Mouse (Mus musculus) MEL (cell line): ENCODE measurements around the gene Stx6. TPM values are rescaled to one million over a fixed set of nuclear protein-coding genes. Genes with fewer than 3 reads are reported as not detected.

Source experiments
- DNase-seq: peaks from one replicate; pipeline ENCODE4 v3.0.0; 2011; ENCODE audit warnings: low read depth, low spot score
- H3K27ac ChIP-seq: 2 replicates; pipeline ENCODE4 v1.5.1; 2012; ENCODE audit warnings: low read depth, mild to moderate bottlenecking, control low read depth, low read length, moderate library complexity; ENCODE audit not compliant: control insufficient read depth
- H3K27me3 ChIP-seq, 2 experiments: fragments of 150-350 bp in 1 of 2; sonication (generic) in 1 of 2; 2 replicates each; pipeline ENCODE4 v1.6.1; 2012; ENCODE audit warnings: low read length in 2 of 2, mild to moderate bottlenecking in 2 of 2, improper control_type of control experiment in 1 of 2, moderate library complexity in 1 of 2; ENCODE audit not compliant: insufficient read depth in 2 of 2, control insufficient read depth in 1 of 2
- H3K36me3 ChIP-seq, 2 experiments: 2 replicates each; pipeline ENCODE4 v1.6.1; 2012 to 2014; ENCODE audit warnings: low read length in 2 of 2, improper control_type of control experiment in 1 of 2, inconsistent platforms in 1 of 2, mild to moderate bottlenecking in 1 of 2; ENCODE audit not compliant: insufficient read depth in 2 of 2, control insufficient read depth in 1 of 2
- H3K4me1 ChIP-seq, 2 experiments: fragments of 150-350 bp in 1 of 2; sonication (generic) in 1 of 2; 2 replicates each; pipeline ENCODE4 v1.6.1; 2012; ENCODE audit warnings: low read length in 2 of 2, improper control_type of control experiment in 1 of 2, mild to moderate bottlenecking in 1 of 2; ENCODE audit not compliant: insufficient read depth in 2 of 2, control insufficient read depth in 1 of 2
- H3K4me3 ChIP-seq, 2 experiments: fragments of 150-350 bp in 1 of 2; sonication (generic) in 1 of 2; 2 replicates each; pipeline ENCODE4 v1.5.1; 2012; ENCODE audit warnings: low read depth in 2 of 2, low read length in 2 of 2, mild to moderate bottlenecking in 2 of 2, moderate library complexity in 2 of 2, control low read depth in 1 of 2, improper control_type of control experiment in 1 of 2; ENCODE audit not compliant: control insufficient read depth in 1 of 2, insufficient read depth in 1 of 2
- H3K79me2 ChIP-seq: 2 replicates; pipeline ENCODE4 v1.6.1; 2012; ENCODE audit warnings: mild to moderate bottlenecking, low read length, moderate library complexity; ENCODE audit not compliant: control insufficient read depth, poor library complexity, insufficient read depth
- H3K9ac ChIP-seq: 2 replicates; pipeline ENCODE4 v1.6.1; 2012; ENCODE audit warnings: low read depth, mild to moderate bottlenecking, control low read depth, low read length, moderate library complexity; ENCODE audit not compliant: control insufficient read depth, poor library complexity, severe bottlenecking
- H3K9me3 ChIP-seq: fragments of 150-350 bp; sonication (generic); replicated peaks from 2 replicates; pipeline ENCODE4 v1.6.1; 2012; ENCODE audit warnings: mild to moderate bottlenecking, low read length, improper control_type of control experiment, moderate library complexity; ENCODE audit not compliant: insufficient read depth
- BHLHE40 ChIP-seq: IDR thresholded peaks from 2 replicates; pipeline ENCODE4 v1.6.1; 2012; ENCODE audit warnings: low read depth, mild to moderate bottlenecking, inconsistent platforms, low read length, improper control_type of control experiment, borderline replicate concordance
- CHD1 ChIP-seq: IDR thresholded peaks from 2 replicates; pipeline ENCODE4 v1.6.1; 2012; ENCODE audit warnings: low read depth, mild to moderate bottlenecking, inconsistent platforms, low read length, improper control_type of control experiment
- CHD2 ChIP-seq: IDR thresholded peaks from 2 replicates; pipeline ENCODE4 v1.6.1; 2011; ENCODE audit warnings: low read length, improper control_type of control experiment
- E2F4 ChIP-seq: IDR thresholded peaks from 2 replicates; pipeline ENCODE4 v1.6.1; 2011; ENCODE audit warnings: low read depth, low read length, improper control_type of control experiment, borderline replicate concordance
- ELF1 ChIP-seq: IDR thresholded peaks from 2 replicates; pipeline ENCODE4 v1.6.1; 2014; ENCODE audit warnings: low read depth, mild to moderate bottlenecking, inconsistent platforms, low read length, improper control_type of control experiment, moderate library complexity
- EP300 ChIP-seq, 2 experiments: IDR thresholded peaks; 2 replicates each; pipeline ENCODE4 v1.6.1; 2011; ENCODE audit warnings: improper control_type of control experiment in 2 of 2, low read length in 2 of 2, low read depth in 1 of 2, mild to moderate bottlenecking in 1 of 2
- ETS1 ChIP-seq: IDR thresholded peaks from 2 replicates; pipeline ENCODE4 v1.6.1; 2012; ENCODE audit warnings: low read depth, mild to moderate bottlenecking, inconsistent platforms, low read length, improper control_type of control experiment, moderate library complexity
- GABPA ChIP-seq: IDR thresholded peaks from 2 replicates; pipeline ENCODE4 v1.6.1; 2012; ENCODE audit warnings: low read depth, mild to moderate bottlenecking, inconsistent platforms, low read length, improper control_type of control experiment, moderate library complexity
- HCFC1 ChIP-seq: IDR thresholded peaks from 2 replicates; pipeline ENCODE4 v1.6.1; 2012; ENCODE audit warnings: low read depth, mild to moderate bottlenecking, inconsistent platforms, low read length, improper control_type of control experiment, moderate library complexity
- KAT2A ChIP-seq: conservative IDR thresholded peaks from 2 replicates; pipeline ENCODE4 v1.6.1; 2012; ENCODE audit warnings: low read depth, low read length, improper control_type of control experiment, inconsistent platforms
- MXI1 ChIP-seq: IDR thresholded peaks from 2 replicates; pipeline ENCODE4 v1.6.1; 2011; ENCODE audit warnings: mild to moderate bottlenecking, low read depth, low read length, improper control_type of control experiment
- NELFE ChIP-seq: IDR thresholded peaks from 2 replicates; pipeline ENCODE4 v1.6.1; 2011; ENCODE audit warnings: low read depth, low read length, improper control_type of control experiment
- NRF1 ChIP-seq: IDR thresholded peaks from 2 replicates; pipeline ENCODE4 v1.6.1; 2014; ENCODE audit warnings: low read depth, mild to moderate bottlenecking, inconsistent platforms, low read length, improper control_type of control experiment, moderate library complexity; ENCODE audit not compliant: poor library complexity, insufficient read depth, severe bottlenecking
- POLR2AphosphoS5 ChIP-seq: IDR thresholded peaks from 2 replicates; pipeline ENCODE4 v1.6.1; 2012; ENCODE audit warnings: low read depth, borderline replicate concordance, mild to moderate bottlenecking, inconsistent platforms, low read length, moderate library complexity, mixed read lengths
- SIN3A ChIP-seq: IDR thresholded peaks from 2 replicates; pipeline ENCODE4 v1.6.1; 2012; ENCODE audit warnings: low read length, improper control_type of control experiment, inconsistent platforms
- TBP ChIP-seq: IDR thresholded peaks from 2 replicates; pipeline ENCODE4 v1.8.0; 2011; ENCODE audit warnings: low read depth, low read length, improper control_type of control experiment
- ZNF384 ChIP-seq: IDR thresholded peaks from 2 replicates; pipeline ENCODE4 v1.6.1; 2012; ENCODE audit warnings: low read depth, mild to moderate bottlenecking, inconsistent platforms, low read length, improper control_type of control experiment
- polyA plus RNA-seq, 2 experiments: library from polyadenylated mRNA; stranded (reverse) in 1 of 2; unstranded in 1 of 2; fragments of >175 nt in 1 of 2; fragments of >200 nt in 1 of 2; gene quantifications; 2 replicates each; pipeline versions ENCODE4 v1.2.1 to v1.2.4; 2012; ENCODE audit warnings: low replicate concordance in 2 of 2, low read depth in 1 of 2; ENCODE audit not compliant: insufficient read length in 2 of 2, insufficient read depth in 1 of 2, missing spikeins in 1 of 2
- total RNA-seq: library from RNA; depleted of rRNA; stranded (reverse); fragments of 300-350 nt; gene quantifications from 2 replicates; pipeline ENCODE4 v1.2.3, GENCODE M21; 2012

Stx6 gene
- total and polyA plus RNA-seq, 3 experiments = 18.1 to 38.4 TPM; not detected in 1

- Histone ChIP-seq H3K9me3 (no peaks in the 10 kb centered on the region), H3K9ac (peak overlapping the region; percentile 55), H3K4me3 (peak overlapping the region; percentile 79 to 81), H3K27me3 (no peaks in the 10 kb centered on the region), H3K4me1 (peaks cover 0 to 4% of the 10 kb centered on the region in 2 experiments; a peak in 2 of 4 replicates), H3K36me3 (peaks cover 0 to 3% of the 10 kb centered on the region in 2 experiments; a peak in 2 of 4 replicates), H3K27ac (peak overlapping the region; percentile 60), H3K79me2 (no peaks in the 10 kb centered on the region)
- 0 out of 2 replicates have a peak, but pooled peaks have one; percentile 17 for TF ChIP-seq ELF1
- TF ChIP-seq SIN3A = peak; percentile 38; the same call in 1 of the 2 replicates
- peak; percentile 7 to 27; a peak in 1 of 4 replicates for TF ChIP-seq EP300 (IDR thresholded peaks at IDR 0.05; ENCODE audit: low read depth in 1 of 2, low read length in 2 of 2)
- TF ChIP-seq ETS1 = peak; percentile 62
- no peak for TF ChIP-seq KAT2A
- no peak for TF ChIP-seq GABPA
- no peak for TF ChIP-seq NELFE
- TF ChIP-seq TBP = peak; percentile 49; the same call in 1 of the 2 replicates
- peak; percentile 76 for DNase-seq
Observed at GRCm38 (mm10) chr1:155145620-155146019, 12.9 kb upstream of the Stx6 start.

- TF ChIP-seq NRF1 (no peak), CHD1 (no peak), POLR2AphosphoS5 (no peak), ETS1 (peak; percentile 63), BHLHE40 (0 out of 2 replicates have a peak, but pooled peaks have one; percentile 23), HCFC1 (0 out of 2 replicates have a peak, but pooled peaks have one; percentile 32), E2F4 (no peak), ZNF384 (peak; percentile 66), CHD2 (peak; percentile 94), MXI1 (0 out of 2 replicates have a peak, but pooled peaks have one; percentile 24), SIN3A (peak; percentile 82), TBP (peak; percentile 44)
- no peaks in the 10 kb centered on the region for H3K9me3 ChIP-seq
- H3K4me1 ChIP-seq = peaks cover 0 to 4% of the 10 kb centered on the region in 2 experiments; a peak in 2 of 4 replicates
- H3K27me3 ChIP-seq = no peaks in the 10 kb centered on the region
- H3K79me2 ChIP-seq = no peaks in the 10 kb centered on the region
- H3K36me3 ChIP-seq = peaks cover 0 to 3% of the 10 kb centered on the region in 2 experiments; a peak in 2 of 4 replicates
- peak within 1 kb of the TSS; percentile 81 for H3K4me3 ChIP-seq
- peak within 1 kb of the TSS; percentile 55 for H3K9ac ChIP-seq
- H3K27ac ChIP-seq = peak within 1 kb of the TSS; percentile 60
- DNase-seq = peak; percentile 93
Observed at GRCm38 (mm10) chr1:155146572-155146980, 11.9 kb upstream of the Stx6 start, which contains the start of gene Mr1. Gene Mr1 (minus strand): TSS chr1:155146814.
